Comparison of ENCODE assay signal across 8 mouse cellular contexts in genomic region chr7:100493484-100494414, GRCm38 (mm10). TPM values are rescaled to one million over a fixed set of nuclear protein-coding genes. Genes with fewer than 3 reads are reported as not detected.
DNase-seq lines count a peak whose midpoint lies in the region; ATAC-seq lines count a peak whose summit lies in the region.

No protein-coding gene starts in this region.

- H3K4me2 ChIP-seq in heart, embryonic 14.5 days (ENCODE audit: low read length) = peak overlapping the region; percentile 97
- peak overlapping the region; percentile 89 for H3K4me2 ChIP-seq in stomach, embryonic 14.5 days (replicated peaks; ENCODE audit: low read depth, low read length)

- H3K4me3 ChIP-seq in heart, embryonic 14.5 days (ENCODE audit: control insufficient read depth in 1 of 2, insufficient read depth in 1 of 2, low read depth in 1 of 2, low read length in 2 of 2) = peak overlapping the region; percentile 52 to 63
- peak overlapping the region; percentile 52 for H3K4me3 ChIP-seq in stomach, embryonic 14.5 days (ENCODE audit: low read depth, low read length)

- 23% methylated on average over 19 of the region's 19 CpGs for WGBS in heart, embryonic 14.5 days
- WGBS in stomach, embryonic 14.5 days = 25% methylated on average over 19 of the region's 19 CpGs

- no peaks in the 10 kb centered on the region for H3K27me3 ChIP-seq in heart, embryonic 14.5 days (ENCODE audit: control insufficient read depth, insufficient read depth, low read length)
- no peaks in the 10 kb centered on the region for H3K27me3 ChIP-seq in stomach, embryonic 14.5 days (ENCODE audit: control insufficient read depth, insufficient read depth, low read length)

- H3K27ac ChIP-seq in heart, embryonic 14.5 days (replicated peaks in 1 of 2; ENCODE audit: control insufficient read depth in 1 of 2, insufficient read depth in 1 of 2, low read depth in 2 of 2, low read length in 2 of 2) = peak overlapping the region; percentile 78 to 87
- peak overlapping the region; percentile 71; the same call in 1 of the 2 replicates for H3K27ac ChIP-seq in stomach, embryonic 14.5 days (ENCODE audit: low read length)

- peaks cover 31 to 45% of the 10 kb centered on the region in 2 experiments for H3K4me1 ChIP-seq in heart, embryonic 14.5 days (ENCODE audit: control insufficient read depth in 2 of 2, insufficient read depth in 2 of 2, low read length in 2 of 2)
- peaks cover 32% of the 10 kb centered on the region for H3K4me1 ChIP-seq in stomach, embryonic 14.5 days (ENCODE audit: control insufficient read depth, insufficient read depth, low read length)

- peaks cover 28% of the 10 kb centered on the region for H3K36me3 ChIP-seq in heart, embryonic 14.5 days (ENCODE audit: control insufficient read depth, insufficient read depth, low read length)
- peaks cover 20% of the 10 kb centered on the region for H3K36me3 ChIP-seq in stomach, embryonic 14.5 days (ENCODE audit: control insufficient read depth, insufficient read depth, low read length)

- DNase-seq in left cerebral cortex, postnatal 10 days (ENCODE audit: extremely low spot score in 1 of 2, low spot score in 2 of 2) = peak; percentile 45 to 52
- no peak for DNase-seq in left cerebral cortex, postnatal 36 days (ENCODE audit: low spot score in 2 of 2)
- DNase-seq in embryo, embryonic 10 days (ENCODE audit: low spot score) = peak; percentile 19
- DNase-seq in kidney, postnatal 4 days = peak; percentile 63 to 70
- no peak for DNase-seq in cerebellum, adult 18-20 months

- ATAC-seq in heart, embryonic 14.5 days (ENCODE audit: insufficient number of reproducible peaks, insufficient read depth, low FRiP score, low read depth) = peak; percentile 23
- peak; percentile 24 for ATAC-seq in megakaryocyte-erythroid progenitor cell, adult 5-6 weeks (replicated peaks; ENCODE audit: low FRiP score, low TSS enrichment, poor library complexity, severe bottlenecking)
- no peak for ATAC-seq in stomach, embryonic 14.5 days (ENCODE audit: insufficient number of reproducible peaks, insufficient read depth, low FRiP score, low read depth)

- intact Hi-C loops in left cerebral cortex, postnatal 10 days (cut with DNase I) = no loop called here
- intact Hi-C loops in left cerebral cortex, postnatal 36 days (cut with DNase I) = no loop called here

- H3K9me3 ChIP-seq in heart, embryonic 14.5 days (ENCODE audit: control insufficient read depth, low read length) = no peaks in the 10 kb centered on the region
- no peaks in the 10 kb centered on the region for H3K9me3 ChIP-seq in stomach, embryonic 14.5 days (ENCODE audit: control insufficient read depth, low read depth, low read length)

- peak overlapping the region; percentile 74 for H3K9ac ChIP-seq in heart, embryonic 14.5 days (ENCODE audit: low read length)
- peak overlapping the region; percentile 39 for H3K9ac ChIP-seq in stomach, embryonic 14.5 days (replicated peaks; ENCODE audit: low read depth, low read length)

RNA-seq across cellular contexts. Expression of gene Ucp2, which starts 0.6 kb away (rescaled TPM):
- total RNA-seq in left cerebral cortex, postnatal 10 days (2021) = 10 to 100 TPM; 57.7 to 80.5 TPM
- total RNA-seq in left cerebral cortex, postnatal 36 days (2021) = 10 to 100 TPM; 76.5 to 90.0 TPM
- 127 and 130 TPM in 2 replicates for polyA plus RNA-seq in heart, embryonic 14.5 days (2014; fragmentation: Nextera tagmentation; extraction: Ambion mirVana)
- 705 and 713 TPM in 2 replicates for total RNA-seq in megakaryocyte-erythroid progenitor cell, adult 5-6 weeks (2014; fragmentation: Nextera tagmentation)
- total RNA-seq in megakaryocyte-erythroid progenitor cell, adult 5-6 weeks (2017) = 103 and 164 TPM in 2 replicates
- polyA plus RNA-seq in stomach, embryonic 14.5 days (2014; fragmentation: Nextera tagmentation; extraction: Ambion mirVana) = 208 TPM in 2 replicates

RNA-seq across cellular contexts. Expression of gene Ucp3, which starts 21.0 kb away (rescaled TPM):
- under 1 TPM; 0.69 to 0.79 TPM for total RNA-seq in left cerebral cortex, postnatal 10 days (2021)
- 1 to 10 TPM; 2.3 to 2.8 TPM for total RNA-seq in left cerebral cortex, postnatal 36 days (2021)
- polyA plus RNA-seq in heart, embryonic 14.5 days (2014; fragmentation: Nextera tagmentation; extraction: Ambion mirVana) = 0.08 TPM in 2 replicates
- not detected in 2 replicates for total RNA-seq in megakaryocyte-erythroid progenitor cell, adult 5-6 weeks (2014; fragmentation: Nextera tagmentation)
- not detected in 2 replicates for total RNA-seq in megakaryocyte-erythroid progenitor cell, adult 5-6 weeks (2017)
- polyA plus RNA-seq in stomach, embryonic 14.5 days (2014; fragmentation: Nextera tagmentation; extraction: Ambion mirVana) = not detected in 2 replicates

RNA-seq across cellular contexts. Expression of gene Dnajb13, which starts 21.0 kb away (rescaled TPM):
- total RNA-seq in left cerebral cortex, postnatal 10 days (2021) = under 1 TPM; 0.47 to 0.54 TPM
- total RNA-seq in left cerebral cortex, postnatal 36 days (2021) = under 1 TPM; 0.39 to 0.45 TPM
- polyA plus RNA-seq in heart, embryonic 14.5 days (2014; fragmentation: Nextera tagmentation; extraction: Ambion mirVana) = 0.15 TPM in 1 of 2 replicates, not detected in the other
- not detected in 2 replicates for total RNA-seq in megakaryocyte-erythroid progenitor cell, adult 5-6 weeks (2014; fragmentation: Nextera tagmentation)
- total RNA-seq in megakaryocyte-erythroid progenitor cell, adult 5-6 weeks (2017) = 0.05 and 1.8 TPM in 2 replicates
- polyA plus RNA-seq in stomach, embryonic 14.5 days (2014; fragmentation: Nextera tagmentation; extraction: Ambion mirVana) = 0.35 and 0.42 TPM in 2 replicates

RNA-seq across cellular contexts. Expression of gene Coa4, which starts 43.1 kb away (rescaled TPM):
- total RNA-seq in left cerebral cortex, postnatal 10 days (2021) = 1 to 10 TPM; 7.8 to 9.0 TPM
- total RNA-seq in left cerebral cortex, postnatal 36 days (2021) = 10 to 100 TPM in 1 of 2 experiments, 1 to 10 TPM in 1; 8.5 to 10.8 TPM
- 22.8 and 26.6 TPM in 2 replicates for polyA plus RNA-seq in heart, embryonic 14.5 days (2014; fragmentation: Nextera tagmentation; extraction: Ambion mirVana)
- 14.2 and 20.1 TPM in 2 replicates for total RNA-seq in megakaryocyte-erythroid progenitor cell, adult 5-6 weeks (2014; fragmentation: Nextera tagmentation)
- total RNA-seq in megakaryocyte-erythroid progenitor cell, adult 5-6 weeks (2017) = 8.2 and 9.0 TPM in 2 replicates
- 23.9 and 24.3 TPM in 2 replicates for polyA plus RNA-seq in stomach, embryonic 14.5 days (2014; fragmentation: Nextera tagmentation; extraction: Ambion mirVana)

Comparison
In these comparisons a context has a peak if more than half of its experiments do, and no peak if none do; other contexts are left out.
1. DNase-seq: peak in left cerebral cortex, postnatal 10 days (2 of 2), embryo, embryonic 10 days (single experiment) and kidney, postnatal 4 days (2 of 2); none in left cerebral cortex, postnatal 36 days (0 of 2) and cerebellum, adult 18-20 months (0 of 2).